Mouse (Mus musculus) spleen, adult 2 months (tissue): ENCODE measurements at regions not wholly inside any gene's neighbourhood (a gene's known extent, or its start where the extent isn't known, plus 50 kb on each side); places are given as distances from the start of the nearest gene placed in this dataset.

Experiments
- DNase-seq, 2 experiments: peaks; one replicate each; pipeline versions ENCODE4 v3.0.0 to v3.0.0-alpha.2; 2012 to 2021; ENCODE audit warnings: low spot score in 2 of 2, low read depth in 1 of 2
- H3K27ac ChIP-seq: fragments of 200-500 bp; 2 replicates; pipeline ENCODE4 v1.5.1; 2012; ENCODE audit warnings: low read length, inconsistent platforms; ENCODE audit not compliant: insufficient read depth
- H3K27me3 ChIP-seq: fragments of 200-500 bp; 2 replicates; pipeline ENCODE4 v1.6.1; 2012; ENCODE audit warnings: mild to moderate bottlenecking, moderate library complexity, low read length, inconsistent platforms; ENCODE audit not compliant: control insufficient read depth, insufficient read depth
- H3K36me3 ChIP-seq: fragments of 200-500 bp; 2 replicates; pipeline ENCODE4 v1.6.1; 2012; ENCODE audit warnings: mild to moderate bottlenecking, low read length, inconsistent platforms; ENCODE audit not compliant: control insufficient read depth, insufficient read depth
- H3K4me1 ChIP-seq: fragments of 200-500 bp; 2 replicates; pipeline ENCODE4 v1.6.1; 2011; ENCODE audit warnings: inconsistent platforms; ENCODE audit not compliant: control insufficient read depth, insufficient read depth, insufficient read length
- H3K4me3 ChIP-seq: fragments of 200-500 bp; 2 replicates; pipeline ENCODE4 v1.5.1; 2011; ENCODE audit warnings: mild to moderate bottlenecking, inconsistent platforms; ENCODE audit not compliant: insufficient read depth, insufficient read length; ENCODE audit errors: extremely low read depth
- CTCF ChIP-seq: fragments of 200-500 bp; IDR thresholded peaks from 2 replicates; pipeline ENCODE4 v1.5.1; 2011; ENCODE audit warnings: mild to moderate bottlenecking, inconsistent platforms; ENCODE audit not compliant: insufficient read depth, insufficient read length, insufficient replicate concordance; ENCODE audit errors: extremely low read depth
- POLR2A ChIP-seq: fragments of 200-500 bp; IDR thresholded peaks from 2 replicates; pipeline ENCODE4 v1.6.1; 2011; ENCODE audit warnings: low read depth, low read length, inconsistent platforms
- WGBS: fragments of 180-500 bp; shearing (Covaris S2); methylation state at CpG from one replicate; pipeline ENCODE4 v1.1.7; 2018; 5-methylcytosine and 5-hydroxymethylcytosine counted together

DNA sequence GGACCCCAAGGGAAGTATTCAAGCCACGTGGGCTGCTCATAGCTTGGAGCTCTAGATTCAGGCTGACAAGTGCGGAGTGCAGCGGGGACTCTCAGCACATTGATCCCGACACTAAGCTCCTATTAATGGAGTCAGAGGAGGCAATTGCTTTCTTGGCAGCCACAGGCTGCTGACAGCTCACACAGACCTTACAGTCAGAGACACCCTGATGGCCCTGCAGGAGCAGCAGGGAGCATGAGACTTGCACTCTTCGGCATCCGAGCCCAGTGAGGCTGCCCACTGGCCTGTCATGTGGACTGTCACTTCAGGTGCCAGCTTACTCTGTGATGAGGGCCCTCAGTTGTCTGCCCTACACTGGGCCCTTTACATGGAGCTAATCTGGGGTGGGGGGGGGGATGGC is 176.5 kb upstream of the Nlrp1b start:
- no peak for DNase-seq
- H3K27ac ChIP-seq: no peak overlapping the region
- no peaks in the 10 kb centered on the region for H3K4me1 ChIP-seq
- H3K27me3 ChIP-seq: no peaks in the 10 kb centered on the region
- no peak overlapping the region for H3K4me3 ChIP-seq
- WGBS: 90% methylated on average over 6 of the region's 6 CpGs
- no peaks in the 10 kb centered on the region for H3K36me3 ChIP-seq
- no peak for TF ChIP-seq CTCF
- TF ChIP-seq POLR2A: no peak

DNA sequence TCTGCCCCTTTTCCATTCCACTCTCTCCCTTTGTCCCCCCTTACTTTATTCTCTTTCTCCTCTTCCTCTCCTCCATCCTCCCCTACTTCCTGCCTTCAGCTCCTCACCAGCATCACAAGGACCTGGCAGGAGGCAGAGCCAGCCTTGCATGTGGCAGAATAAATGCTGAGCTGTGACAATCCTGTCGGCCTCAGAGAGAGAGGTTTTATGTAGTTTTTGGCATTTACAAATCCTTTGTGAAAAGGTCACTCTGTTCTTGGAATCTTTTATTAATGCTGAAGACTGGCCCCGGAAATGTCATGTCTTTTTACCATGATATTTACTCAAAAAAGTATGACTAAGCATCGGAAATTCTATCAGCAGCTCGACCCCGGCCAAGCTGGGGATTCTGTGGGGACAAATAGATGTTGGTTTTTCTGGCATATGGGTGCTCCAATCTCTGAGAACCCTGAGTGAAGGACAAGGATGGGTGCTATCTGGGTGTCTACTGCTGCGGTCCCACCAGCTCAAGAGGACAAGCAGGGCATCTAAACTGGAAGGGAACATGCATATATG is 178.8 kb upstream of the Nlrp1b start:
- no peaks in the 10 kb centered on the region for H3K4me1 ChIP-seq
- WGBS: 78% methylated on average over 6 of the region's 6 CpGs
- H3K27ac ChIP-seq: no peak overlapping the region
- no peak for DNase-seq
- H3K36me3 ChIP-seq: no peaks in the 10 kb centered on the region
- H3K27me3 ChIP-seq: no peaks in the 10 kb centered on the region
- no peak overlapping the region for H3K4me3 ChIP-seq
- TF ChIP-seq POLR2A: no peak
- no peak for TF ChIP-seq CTCF

DNA sequence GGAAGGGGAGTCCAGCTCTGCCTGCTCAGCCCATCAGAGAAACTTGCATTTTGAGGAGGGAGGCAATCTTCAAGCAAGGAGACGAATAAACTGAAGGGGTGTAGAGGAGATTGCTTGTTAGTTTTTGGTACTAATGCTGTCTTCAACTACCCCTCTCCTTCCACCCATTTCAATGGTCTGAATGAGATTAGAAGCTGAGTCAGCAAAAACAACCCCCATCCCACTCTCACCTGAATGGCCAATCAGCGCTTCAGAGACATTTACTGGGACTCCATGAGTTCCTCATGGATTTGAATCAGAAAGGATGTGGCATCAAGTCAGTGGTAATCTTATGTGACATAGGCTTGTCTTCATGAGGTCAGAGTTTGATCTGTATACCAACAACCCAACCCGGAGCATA is 180.0 kb upstream of the Nlrp1b start:
- Histone ChIP-seq H3K27me3 (no peaks in the 10 kb centered on the region), H3K4me1 (no peaks in the 10 kb centered on the region), H3K27ac (no peak overlapping the region), H3K36me3 (no peaks in the 10 kb centered on the region), H3K4me3 (no peak overlapping the region)
- 83% methylated on average over 3 of the region's 3 CpGs for WGBS
- TF ChIP-seq CTCF: no peak
- no peak for TF ChIP-seq POLR2A
- no peak for DNase-seq

DNA sequence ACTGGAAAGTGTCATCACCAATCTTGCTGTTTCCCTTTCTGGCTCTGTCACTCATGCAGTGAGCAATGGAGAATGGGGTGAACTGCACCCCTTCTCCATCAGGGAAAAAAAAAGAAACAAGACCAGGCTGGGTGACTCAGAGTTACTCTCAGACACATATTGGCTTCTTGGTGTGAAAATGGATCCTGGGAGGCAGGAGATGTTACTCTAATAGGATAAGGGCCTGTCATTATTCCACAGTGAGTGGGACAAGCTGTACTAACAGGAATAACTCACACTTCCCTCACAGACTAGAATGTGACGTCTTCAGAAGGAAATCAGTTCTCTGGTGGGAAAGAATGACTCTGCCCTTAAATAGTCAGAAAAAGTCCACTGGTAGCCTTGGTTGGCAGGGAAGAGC is 181.4 kb upstream of the Nlrp1b start:
- no peak overlapping the region for H3K27ac ChIP-seq
- H3K4me1 ChIP-seq: no peaks in the 10 kb centered on the region
- WGBS: 69% methylated on average over 1 of the region's 1 CpGs
- no peaks in the 10 kb centered on the region for H3K27me3 ChIP-seq
- DNase-seq: no peak
- TF ChIP-seq CTCF (no peak), POLR2A (no peak)
- no peaks in the 10 kb centered on the region for H3K36me3 ChIP-seq
- no peak overlapping the region for H3K4me3 ChIP-seq

DNA sequence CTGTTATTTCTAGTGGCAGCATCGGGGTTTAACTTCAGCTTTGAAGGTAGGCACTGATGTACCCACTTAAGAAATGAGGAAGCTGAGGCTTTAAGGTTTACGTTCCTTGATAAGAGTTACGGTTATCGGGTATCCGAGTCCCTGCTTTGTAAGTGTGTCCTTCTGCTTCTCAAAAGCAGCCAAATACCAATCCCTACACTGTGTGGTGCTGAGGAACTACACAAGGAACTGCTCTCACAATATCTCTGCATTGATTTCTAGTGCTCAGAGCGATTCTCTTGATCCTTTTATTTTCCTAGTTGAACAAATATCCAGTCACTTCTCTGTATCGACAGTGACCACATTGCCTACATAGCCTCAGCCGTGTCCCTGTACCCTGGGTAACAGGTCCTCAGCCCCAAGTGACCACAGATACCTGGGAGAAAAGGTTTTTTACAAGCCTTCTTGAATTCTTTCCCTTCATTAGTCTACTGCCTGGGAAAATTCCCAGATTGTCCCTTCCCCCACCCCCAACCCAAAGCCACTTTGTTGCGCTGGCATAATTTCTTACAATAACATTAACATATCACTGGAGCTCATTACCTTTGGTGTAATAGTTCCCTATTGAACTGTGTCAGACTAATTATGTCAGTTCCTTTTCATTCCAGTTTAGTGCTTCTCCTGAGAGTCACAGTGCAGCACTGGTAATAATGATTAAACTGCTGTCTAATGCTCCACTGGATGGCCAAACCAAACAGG is 184.0 kb upstream of the Nlrp1b start:
- Histone ChIP-seq H3K4me1 (no peaks in the 10 kb centered on the region), H3K27me3 (no peaks in the 10 kb centered on the region), H3K4me3 (no peak overlapping the region), H3K36me3 (no peaks in the 10 kb centered on the region), H3K27ac (no peak overlapping the region)
- no peak for TF ChIP-seq CTCF
- no peak for TF ChIP-seq POLR2A
- 54% methylated on average over 9 of the region's 9 CpGs for WGBS
- no peak for DNase-seq

DNA sequence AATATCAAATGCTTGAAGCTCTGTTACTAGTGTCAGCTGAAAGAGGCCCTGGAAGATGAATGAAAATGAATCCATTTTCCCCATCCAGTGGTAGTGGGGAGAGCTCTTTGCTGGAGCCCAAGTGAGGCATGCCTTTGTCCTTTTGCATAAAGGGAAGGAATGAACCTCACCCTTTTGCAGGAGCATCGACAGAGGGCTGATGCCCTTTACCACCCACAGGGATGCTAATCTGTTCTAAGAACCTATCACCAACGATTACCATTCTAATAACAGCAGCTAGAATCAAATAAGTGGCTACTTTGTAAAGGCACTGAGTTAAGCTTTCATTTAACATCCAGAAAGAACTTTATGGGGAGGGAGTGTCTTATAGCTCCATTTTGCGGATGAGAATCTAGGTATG is 184.9 kb upstream of the Nlrp1b start:
- Histone ChIP-seq H3K4me3 (no peak overlapping the region), H3K4me1 (no peaks in the 10 kb centered on the region), H3K36me3 (no peaks in the 10 kb centered on the region), H3K27me3 (no peaks in the 10 kb centered on the region), H3K27ac (no peak overlapping the region)
- DNase-seq: no peak
- 56% methylated on average over 3 of the region's 3 CpGs for WGBS
- no peak for TF ChIP-seq CTCF
- no peak for TF ChIP-seq POLR2A

DNA sequence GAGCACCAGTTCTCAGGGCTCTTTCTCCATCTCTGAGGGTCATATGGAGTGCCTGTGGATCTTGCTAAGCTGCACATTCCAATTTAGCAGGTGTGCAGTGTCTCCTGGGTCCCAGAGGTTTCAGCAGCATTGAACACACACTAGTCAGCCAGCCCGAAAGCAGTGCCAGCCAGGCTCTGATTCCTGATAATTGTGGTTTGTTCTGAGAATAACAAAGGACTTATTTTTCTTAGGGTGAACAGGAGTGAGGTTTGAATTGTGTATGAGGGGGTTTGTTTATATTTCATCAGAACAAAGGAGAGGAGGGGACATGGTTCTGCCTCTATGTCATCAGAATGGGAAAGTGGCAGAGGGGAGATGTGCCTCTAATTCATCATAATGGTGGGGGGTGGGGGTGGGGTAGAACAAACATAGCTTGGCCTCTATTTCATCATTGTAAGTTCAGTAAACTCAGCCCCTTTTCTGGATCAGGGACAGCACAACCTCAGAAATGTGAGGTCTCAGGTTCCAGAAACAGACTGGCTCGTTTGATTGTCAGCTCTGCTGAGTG is 191.8 kb upstream of the Nlrp1b start:
- 48% methylated on average over 2 of the region's 2 CpGs for WGBS
- Histone ChIP-seq H3K4me3 (no peak overlapping the region), H3K27ac (no peak overlapping the region), H3K36me3 (no peaks in the 10 kb centered on the region), H3K27me3 (no peaks in the 10 kb centered on the region), H3K4me1 (no peaks in the 10 kb centered on the region)
- no peak for DNase-seq
- no peak for TF ChIP-seq CTCF
- TF ChIP-seq POLR2A: no peak
